Mouse (Mus musculus): ENCODE data around the gene Isoc2b. TPM values are rescaled to one million over a fixed set of nuclear protein-coding genes. Genes with fewer than 3 reads are reported as not detected.
"Not testable (repeated sequence)": the region's sequence is repeated elsewhere in the genome, so short reads cannot be mapped to it uniquely, and the experiment has no call there.

Gene Isoc2b
- polyA plus RNA-seq, 1 experiment from 2014 or later, result 4.2 TPM

- Histone ChIP-seq H3K4me2 (0 out of 2 replicates have a peak overlapping the region, but pooled peaks have one; percentile 5), H3K9ac (replicated peaks) (no peak overlapping the region), H3K27ac (no peak overlapping the region), H3K4me3 (replicated peaks) (no peak overlapping the region), H3K9me3 (peaks cover 4% of the 10 kb centered on the region), H3K27me3 (peaks cover 33% of the 10 kb centered on the region), H3K4me1 (replicated peaks) (0 out of 2 replicates have a peak, but pooled peaks cover 2% of the 10 kb centered on the region), H3K36me3 (no peaks in the 10 kb centered on the region)
- 35% methylated on average over 11 of the region's 11 CpGs for WGBS
- ATAC-seq (ENCODE audit: insufficient number of reproducible peaks, insufficient read depth, low FRiP score, low TSS enrichment, low read depth), result no peak
Observed at GRCm38 (mm10) chr7:4900523-4900851, 30.4 kb upstream of the Isoc2b start.

- no peak for ATAC-seq (ENCODE audit: insufficient number of reproducible peaks, insufficient read depth, low FRiP score, low TSS enrichment, low read depth)
- Histone ChIP-seq H3K27me3 (peaks cover 33% of the 10 kb centered on the region), H3K4me3 (replicated peaks) (peak overlapping the region; percentile 16), H3K9ac (replicated peaks) (no peak overlapping the region; the same call in 1 of the 2 replicates), H3K4me2 (peak overlapping the region; percentile 50), H3K4me1 (replicated peaks) (0 out of 2 replicates have a peak, but pooled peaks cover 2% of the 10 kb centered on the region), H3K9me3 (peaks cover 4% of the 10 kb centered on the region), H3K27ac (no peak overlapping the region), H3K36me3 (no peaks in the 10 kb centered on the region)
- WGBS, result 7% methylated on average over 19 of the region's 19 CpGs
Observed at GRCm38 (mm10) chr7:4899649-4900522, 29.8 kb upstream of the Isoc2b start.

- WGBS, result 14% methylated on average over 17 of the region's 18 CpGs
- H3K27ac ChIP-seq, result no peak overlapping the region
- H3K9ac ChIP-seq (replicated peaks), result no peak overlapping the region; the same call in 1 of the 2 replicates
- ATAC-seq (ENCODE audit: insufficient number of reproducible peaks, insufficient read depth, low FRiP score, low TSS enrichment, low read depth), result no peak; the same call in 1 of the 2 replicates
- peaks cover 33% of the 10 kb centered on the region for H3K27me3 ChIP-seq
- H3K36me3 ChIP-seq, result no peaks in the 10 kb centered on the region
- H3K4me3 ChIP-seq (replicated peaks), result peak overlapping the region; percentile 16
- H3K4me2 ChIP-seq, result peak overlapping the region; percentile 50
- 0 out of 2 replicates have a peak, but pooled peaks cover 2% of the 10 kb centered on the region for H3K4me1 ChIP-seq (replicated peaks)
- peaks cover 4% of the 10 kb centered on the region for H3K9me3 ChIP-seq
Observed at GRCm38 (mm10) chr7:4898851-4899648, 29.0 kb upstream of the Isoc2b start.

- no peaks in the 10 kb centered on the region for H3K9me3 ChIP-seq
- 65% methylated on average over 11 of the region's 11 CpGs for WGBS
- no peak for ATAC-seq (ENCODE audit: insufficient number of reproducible peaks, insufficient read depth, low FRiP score, low TSS enrichment, low read depth)
- peaks cover 22% of the 10 kb centered on the region for H3K27me3 ChIP-seq
- H3K4me1 ChIP-seq (replicated peaks), result 0 out of 2 replicates have a peak, but pooled peaks cover 2% of the 10 kb centered on the region
- H3K4me3 ChIP-seq (replicated peaks), result no peak overlapping the region
- H3K9ac ChIP-seq (replicated peaks), result no peak overlapping the region
- no peak overlapping the region for H3K4me2 ChIP-seq
- no peak overlapping the region for H3K27ac ChIP-seq
- H3K36me3 ChIP-seq, result no peaks in the 10 kb centered on the region
Observed at GRCm38 (mm10) chr7:4895186-4895585, 25.1 kb upstream of the Isoc2b start.

- WGBS, result 77% methylated on average over 4 of the region's 4 CpGs
- Histone ChIP-seq H3K27me3 (no peaks in the 10 kb centered on the region), H3K4me3 (replicated peaks) (no peak overlapping the region)
Observed at GRCm38 (mm10) chr7:4886680-4887079, 16.6 kb upstream of the Isoc2b start.

GRCm38 (mm10) chr7:4879036-4879435 is 9.0 kb upstream of the Isoc2b start:
- peaks cover 14% of the 10 kb centered on the region for H3K4me1 ChIP-seq (replicated peaks)
- 97% methylated on average over 1 of the region's 1 CpGs for WGBS
- H3K27ac ChIP-seq; H3K4me3 ChIP-seq (replicated peaks); H3K9ac ChIP-seq (replicated peaks); ATAC-seq (ENCODE audit: insufficient number of reproducible peaks, insufficient read depth, low FRiP score, low TSS enrichment, low read depth); H3K4me2 ChIP-seq; H3K27me3 ChIP-seq; H3K36me3 ChIP-seq; H3K9me3 ChIP-seq: not testable (repeated sequence)

More at GRCm38 (mm10) chr7:4886680-4887079, 16.6 kb upstream of the Isoc2b start:
- H3K9me3 ChIP-seq, result peaks cover 11% of the 10 kb centered on the region; the same call in 1 of the 2 replicates
- H3K4me2 ChIP-seq, result no peak overlapping the region
- H3K4me1 ChIP-seq (replicated peaks), result no peaks in the 10 kb centered on the region
- no peak overlapping the region for H3K9ac ChIP-seq (replicated peaks)
- no peaks in the 10 kb centered on the region for H3K36me3 ChIP-seq
- H3K27ac ChIP-seq, result no peak overlapping the region
- no peak for ATAC-seq (ENCODE audit: insufficient number of reproducible peaks, insufficient read depth, low FRiP score, low TSS enrichment, low read depth)

- H3K27me3 ChIP-seq, result no peaks in the 10 kb centered on the region
- H3K4me1 ChIP-seq (replicated peaks), result peaks cover 14% of the 10 kb centered on the region
- no peaks in the 10 kb centered on the region for H3K36me3 ChIP-seq
- H3K27ac ChIP-seq, result no peak overlapping the region
- H3K9me3 ChIP-seq, result no peaks in the 10 kb centered on the region
- peak overlapping the region; percentile 60; the same call in 1 of the 2 replicates for H3K9ac ChIP-seq (replicated peaks)
- no peak for ATAC-seq (ENCODE audit: insufficient number of reproducible peaks, insufficient read depth, low FRiP score, low TSS enrichment, low read depth)
- no peak overlapping the region for H3K4me2 ChIP-seq
- no peak overlapping the region for H3K4me3 ChIP-seq (replicated peaks)
Observed at GRCm38 (mm10) chr7:4878186-4878585, 8.1 kb upstream of the Isoc2b start.

- peaks cover 14% of the 10 kb centered on the region for H3K4me1 ChIP-seq (replicated peaks)
- ATAC-seq (ENCODE audit: insufficient number of reproducible peaks, insufficient read depth, low FRiP score, low TSS enrichment, low read depth), result no peak
Observed at GRCm38 (mm10) chr7:4877226-4877625, 7.2 kb upstream of the Isoc2b start.

GRCm38 (mm10) chr7:4876753-4877221 is 6.7 kb upstream of the Isoc2b start, which contains the start of gene Isoc2a:
Gene Isoc2a (plus strand): TSS chr7:4877153.
- H3K9ac ChIP-seq (replicated peaks), result peak within 1 kb of the TSS; percentile 60
- peaks cover 14% of the 10 kb centered on the region for H3K4me1 ChIP-seq (replicated peaks)
- H3K27me3 ChIP-seq, result no peaks in the 10 kb centered on the region
- H3K27ac ChIP-seq, result no peak within 1 kb of the TSS
- peak; percentile 99 for ATAC-seq (ENCODE audit: insufficient number of reproducible peaks, insufficient read depth, low FRiP score, low TSS enrichment, low read depth)
- WGBS, result under 1% methylated on average over 22 of the region's 22 CpGs
- H3K36me3 ChIP-seq, result no peaks in the 10 kb centered on the region
- no peaks in the 10 kb centered on the region for H3K9me3 ChIP-seq
- peak within 1 kb of the TSS; percentile 53 for H3K4me3 ChIP-seq (replicated peaks)
- peak within 1 kb of the TSS; percentile 82 for H3K4me2 ChIP-seq

More at GRCm38 (mm10) chr7:4877226-4877625, 7.2 kb upstream of the Isoc2b start:
- no peak overlapping the region for H3K27ac ChIP-seq
- H3K9me3 ChIP-seq, result no peaks in the 10 kb centered on the region
- no peaks in the 10 kb centered on the region for H3K36me3 ChIP-seq
- H3K9ac ChIP-seq (replicated peaks), result peak overlapping the region; percentile 60
- peak overlapping the region; percentile 53 for H3K4me3 ChIP-seq (replicated peaks)
- WGBS, result 8% methylated on average over 11 of the region's 11 CpGs
- peak overlapping the region; percentile 82 for H3K4me2 ChIP-seq
- no peaks in the 10 kb centered on the region for H3K27me3 ChIP-seq

- ATAC-seq (ENCODE audit: insufficient number of reproducible peaks, insufficient read depth, low FRiP score, low TSS enrichment, low read depth), result no peak
- Histone ChIP-seq H3K9ac (replicated peaks) (peak overlapping the region; percentile 58), H3K4me3 (replicated peaks) (peak overlapping the region; percentile 55), H3K4me1 (replicated peaks) (peaks cover 7% of the 10 kb centered on the region), H3K27ac (peak overlapping the region; percentile 31; the same call in 1 of the 2 replicates), H3K36me3 (no peaks in the 10 kb centered on the region), H3K9me3 (no peaks in the 10 kb centered on the region), H3K27me3 (no peaks in the 10 kb centered on the region), H3K4me2 (peak overlapping the region; percentile 61)
- 56% methylated on average over 10 of the region's 10 CpGs for WGBS
Observed at GRCm38 (mm10) chr7:4866631-4867180, 3.4 kb downstream of the Isoc2b start.
